Mouse (Mus musculus): ENCODE measurements around the gene Dusp16. TPM values are rescaled to one million over a fixed set of nuclear protein-coding genes. Genes with fewer than 3 reads are reported as not detected.

Gene Dusp16
- total RNA-seq, 2 experiments from 2014 or later, result 22.8 TPM

- peak; percentile 63 for DNase-seq (ENCODE audit: low spot score)
- intact Hi-C loops (cut with DNase I), result loop anchor here (1.0 to 10.0 kb wide), 4 partner anchors 35 to 369 kb away; partner anchors contain the start of gene Cdkn1b
These were observed 1.6 kb upstream of the Dusp16 start for GRCm38 (mm10) chr6:134793911-134794520.

DNA sequence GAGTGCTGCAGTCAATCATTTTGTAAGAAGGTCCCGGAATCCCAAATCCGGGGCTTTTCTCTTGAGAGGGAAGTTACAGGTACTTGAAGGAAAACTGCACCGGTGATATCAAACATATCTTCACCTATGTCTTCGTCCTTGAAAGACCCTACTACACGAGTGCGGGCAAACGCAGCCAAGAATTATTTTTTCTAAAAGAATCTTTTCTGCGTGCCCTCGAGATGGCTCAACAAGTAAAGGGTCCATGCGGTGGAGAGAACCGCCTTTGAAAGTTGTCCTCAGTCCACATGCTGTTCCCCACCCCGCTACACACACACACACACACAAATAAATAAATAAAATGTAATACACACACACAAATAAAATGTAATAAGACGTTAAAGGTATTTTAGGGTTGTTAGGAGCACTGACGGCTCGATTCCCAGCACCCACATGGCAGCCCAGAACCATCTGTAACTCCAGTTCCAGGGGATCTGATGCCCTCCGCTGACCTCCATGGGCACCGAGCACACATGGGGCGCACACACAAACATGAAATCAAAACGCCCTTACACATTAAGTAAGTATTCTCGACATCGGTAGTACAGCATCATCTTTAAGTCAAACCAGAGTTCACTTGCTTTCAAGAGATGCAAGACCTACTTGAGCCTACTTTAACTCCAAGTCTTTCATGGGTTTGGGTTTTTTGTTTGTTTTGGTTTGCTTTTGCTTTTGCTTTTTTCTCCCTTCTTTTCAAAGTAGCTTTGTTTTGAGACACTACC lies 801 bp upstream of the Dusp16 start:
- intact Hi-C loops (cut with DNase I), result loop anchor here (5.0 to 10.0 kb wide), 2 partner anchors 129 to 368 kb away; partner anchors contain the start of gene Cdkn1b
- DNase-seq (ENCODE audit: low spot score), result no peak

GRCm38 (mm10) chr6:134791251-134792118 lies 940 bp downstream of the Dusp16 start:
- intact Hi-C loops (cut with DNase I), result loop anchor here (5.0 to 10.0 kb wide), 2 partner anchors 131 to 367 kb away; partner anchors contain the start of gene Cdkn1b
- DNase-seq (ENCODE audit: low spot score), result peak; percentile 10

GRCm38 (mm10) chr6:134789100-134789499 lies 3.3 kb downstream of the Dusp16 start:
- DNase-seq (ENCODE audit: low spot score), result no peak
- intact Hi-C loops (cut with DNase I), result no loop called here

- no peak for DNase-seq (ENCODE audit: low spot score)
- intact Hi-C loops (cut with DNase I), result no loop called here
These were observed 6.0 kb downstream of the Dusp16 start for GRCm38 (mm10) chr6:134786426-134786825.

- no peak for DNase-seq (ENCODE audit: low spot score)
- intact Hi-C loops (cut with DNase I), result no loop called here
These were observed 9.5 kb downstream of the Dusp16 start for GRCm38 (mm10) chr6:134782900-134783299.

DNA sequence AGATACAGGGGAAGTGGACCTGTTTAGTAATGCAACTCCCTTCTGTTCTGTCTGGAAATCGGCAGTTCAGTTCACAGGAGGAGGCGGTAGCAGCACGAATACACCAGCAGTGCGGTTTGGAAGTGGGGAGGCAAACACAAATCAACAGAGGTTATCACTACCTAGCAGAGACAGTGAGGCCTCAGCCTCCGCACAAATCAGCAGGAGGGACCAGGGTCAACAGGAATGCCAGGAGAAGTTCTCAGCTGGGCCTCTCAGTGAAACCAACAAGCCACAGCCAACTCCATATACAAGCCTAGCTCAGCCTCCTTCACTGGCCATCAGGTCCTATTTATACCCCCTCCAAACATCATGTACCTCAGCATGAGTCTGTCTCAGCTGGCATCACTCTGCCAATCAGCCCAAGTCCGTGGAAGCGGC lies 10.9 kb downstream of the Dusp16 start:
- intact Hi-C loops (cut with DNase I), result no loop called here
- no peak for DNase-seq (ENCODE audit: low spot score)

DNA sequence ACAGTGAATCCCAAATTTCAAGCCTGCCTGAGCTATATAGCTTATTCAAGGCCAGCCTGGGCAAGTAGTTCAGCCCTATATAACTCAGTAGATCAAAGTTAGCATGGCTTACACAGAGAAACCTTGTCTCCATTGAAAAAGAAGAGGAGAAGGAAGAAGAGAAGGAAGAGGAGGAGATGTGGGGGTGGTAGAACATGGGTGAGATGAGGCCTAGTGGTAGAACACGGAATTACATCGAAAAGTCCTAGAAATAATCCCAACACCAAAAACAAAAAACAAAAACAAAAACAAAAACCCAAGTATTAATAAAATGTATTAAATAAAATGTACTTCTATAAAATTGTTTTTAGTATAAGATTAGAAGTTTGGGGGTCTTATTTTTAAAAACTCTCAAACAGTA lies 12.4 kb downstream of the Dusp16 start:
- intact Hi-C loops (cut with DNase I), result no loop called here

DNA sequence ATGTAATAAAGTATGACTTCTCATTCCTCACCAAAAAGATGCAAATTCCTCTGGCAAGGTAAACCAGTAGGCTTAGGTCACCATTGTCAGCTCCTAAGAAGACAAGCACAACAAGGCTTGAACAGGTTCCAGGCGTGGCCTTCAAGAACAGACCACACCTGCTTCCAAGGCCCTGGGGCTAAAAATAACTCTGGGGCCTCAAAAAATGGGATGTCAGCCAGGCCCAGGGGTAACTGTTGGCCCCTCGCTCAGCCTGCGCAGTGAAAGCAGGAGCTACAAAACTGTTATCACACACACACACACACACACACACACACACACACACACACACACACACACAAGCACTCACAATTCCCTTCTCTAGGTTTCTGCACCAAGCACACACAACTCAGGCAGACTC lies 18.5 kb downstream of the Dusp16 start:
- intact Hi-C loops (cut with DNase I), result no loop called here
- peak; percentile 20 for DNase-seq (ENCODE audit: low spot score)

More for the DNA sequence above, 12.4 kb downstream of the Dusp16 start:
- no peak for DNase-seq (ENCODE audit: low spot score)

DNA sequence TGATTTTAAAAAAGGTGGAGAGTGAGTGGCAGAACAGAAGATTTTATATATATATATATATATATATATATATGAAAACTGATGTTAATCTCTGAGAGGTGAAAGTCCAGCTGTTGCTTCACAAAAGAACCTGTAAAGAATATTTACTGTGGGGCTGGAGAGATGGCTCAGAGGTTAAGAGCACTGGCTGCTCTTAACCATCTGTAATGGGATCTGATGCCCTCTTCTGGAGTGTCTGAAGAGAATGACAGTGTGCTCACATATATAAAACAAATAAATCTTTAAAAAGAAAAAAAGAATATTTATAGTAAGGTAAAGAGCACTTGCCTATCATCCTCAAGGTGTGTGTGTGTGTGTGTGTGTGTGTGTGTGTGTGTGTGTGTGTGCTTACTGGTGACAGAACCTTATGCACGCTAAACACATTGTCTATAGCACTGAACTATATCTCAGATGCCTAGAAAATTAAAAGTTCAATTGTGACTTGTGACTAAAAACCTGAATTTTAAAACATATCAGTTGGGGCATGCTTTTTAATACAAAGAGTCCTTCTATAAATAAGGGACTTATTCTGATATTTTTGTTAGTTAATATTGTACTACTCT lies 19.0 kb downstream of the Dusp16 start:
- DNase-seq (ENCODE audit: low spot score), result no peak
- intact Hi-C loops (cut with DNase I), result no loop called here

GRCm38 (mm10) chr6:134770339-134770738 lies 22.1 kb downstream of the Dusp16 start:
- intact Hi-C loops (cut with DNase I), result no loop called here
- DNase-seq (ENCODE audit: low spot score), result no peak

DNA sequence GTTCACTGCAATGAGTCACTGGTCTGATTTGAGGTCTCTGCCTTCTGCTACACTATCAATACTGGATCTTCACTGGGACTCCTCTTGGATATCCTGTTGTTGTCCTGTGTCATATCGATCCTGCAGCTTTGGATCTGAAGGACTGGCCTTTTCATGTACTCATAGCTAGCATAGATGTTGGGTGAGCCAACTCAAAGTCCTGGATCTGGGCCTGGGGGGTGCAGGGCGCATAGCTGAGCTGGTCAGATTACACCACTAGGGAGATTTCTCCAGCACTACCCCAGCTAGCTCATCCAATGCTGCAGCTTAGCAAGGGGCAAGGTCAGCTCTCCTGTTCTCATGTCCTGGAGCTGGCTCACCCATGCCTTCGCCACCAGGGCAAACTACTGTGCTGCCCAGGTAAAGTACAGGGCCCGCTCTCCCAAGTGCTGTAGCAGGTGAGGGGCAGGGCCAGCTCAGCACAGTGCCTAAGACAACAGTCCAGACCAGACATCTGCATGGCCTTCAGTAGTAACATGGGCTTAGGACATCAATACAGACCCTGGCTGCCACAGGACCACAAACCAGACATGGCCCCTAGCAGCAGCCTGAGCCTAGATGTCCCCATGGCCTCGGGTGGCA lies 27.9 kb downstream of the Dusp16 start:
- DNase-seq (ENCODE audit: low spot score), result no peak
- intact Hi-C loops (cut with DNase I), result no loop called here

GRCm38 (mm10) chr6:134763436-134763835 lies 29.0 kb downstream of the Dusp16 start:
- intact Hi-C loops (cut with DNase I), result no loop called here
- no peak for DNase-seq (ENCODE audit: low spot score)

- no peak for DNase-seq (ENCODE audit: low spot score)
- intact Hi-C loops (cut with DNase I), result no loop called here
These were observed 30.6 kb downstream of the Dusp16 start for GRCm38 (mm10) chr6:134761808-134762207.

DNA sequence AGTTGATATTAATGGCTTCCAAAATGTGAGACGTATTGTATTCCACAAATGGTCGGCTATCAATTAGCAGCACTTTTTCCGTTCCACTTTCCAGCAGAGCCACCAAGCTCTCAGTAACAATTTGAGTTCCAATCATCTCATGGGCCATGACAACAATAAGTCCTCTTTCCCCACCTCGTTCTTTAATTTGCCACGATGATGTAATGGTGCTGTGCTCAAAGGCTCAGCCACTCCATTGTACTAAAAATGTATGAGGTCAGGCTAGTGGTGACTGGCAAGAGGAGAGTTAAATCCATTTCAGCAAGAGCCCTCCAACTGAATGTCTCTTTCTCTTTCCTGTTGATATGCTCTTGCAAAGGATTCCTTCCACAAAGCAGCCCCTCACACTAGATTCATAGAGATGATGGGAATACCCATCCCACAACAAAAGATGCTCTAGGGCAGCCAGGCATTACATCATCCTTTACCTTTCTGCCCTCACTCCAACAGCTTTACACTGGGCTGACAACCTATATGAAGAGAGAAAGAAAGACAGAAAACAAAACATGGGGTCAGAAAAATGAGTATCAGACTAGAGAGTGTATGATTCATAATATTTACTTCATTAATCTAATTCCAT lies 31.4 kb downstream of the Dusp16 start:
- intact Hi-C loops (cut with DNase I), result no loop called here

GRCm38 (mm10) chr6:134756058-134756457 lies 36.4 kb downstream of the Dusp16 start:
- intact Hi-C loops (cut with DNase I), result loop anchor here (5.0 kb wide), 1 partner anchor 34 kb away; no protein-coding TSS in a partner anchor
- DNase-seq (ENCODE audit: low spot score), result no peak

More for the DNA sequence above, 31.4 kb downstream of the Dusp16 start:
- DNase-seq (ENCODE audit: low spot score), result no peak

GRCm38 (mm10) chr6:134753858-134754257 lies 38.6 kb downstream of the Dusp16 start:
- no peak for DNase-seq (ENCODE audit: low spot score)
- intact Hi-C loops (cut with DNase I), result no loop called here

DNA sequence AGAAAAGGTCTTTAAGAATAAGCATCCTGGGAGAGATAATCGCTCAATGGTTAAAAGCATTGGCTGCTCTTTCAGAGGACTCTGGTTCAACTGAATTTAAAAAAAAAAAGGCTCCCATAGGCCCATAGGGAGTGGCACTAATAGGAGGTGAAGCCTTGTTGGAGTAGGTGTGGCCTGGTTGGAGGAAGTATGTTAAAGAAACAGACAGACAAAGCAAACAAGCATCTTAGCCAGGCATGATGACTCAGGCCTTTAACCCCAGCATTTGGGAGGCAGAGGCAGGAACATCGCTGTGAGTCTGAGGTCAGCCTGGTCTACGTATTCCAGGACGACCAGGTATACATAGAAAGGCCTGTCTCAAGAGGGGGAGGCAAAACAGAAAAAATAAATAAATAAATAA lies 39.0 kb downstream of the Dusp16 start:
- DNase-seq (ENCODE audit: low spot score), result no peak
- intact Hi-C loops (cut with DNase I), result no loop called here
